Comparison of ENCODE assay signal across 22 mouse cellular contexts in genomic region chr2:13039785-13040184, GRCm38 (mm10). TPM values are rescaled to one million over a fixed set of nuclear protein-coding genes. Genes with fewer than 3 reads are reported as not detected.
DNase-seq lines count a peak whose midpoint lies in the region; ATAC-seq and TF ChIP-seq lines count a peak whose summit lies in the region.
"Had no signal": no experiment of that assay in that cellular context is flagged by ENCODE, and none has a peak within 500 bp of the region (broad histone marks: within the 10 kb centered on the region; RNA-seq: fewer than 3 reads in every experiment).

No protein-coding gene starts in this region.

- no peak overlapping the region for H3K4me3 ChIP-seq in ES-Bruce4 (ENCODE audit: low read depth, low read length)
- no peak overlapping the region for H3K4me3 ChIP-seq in stomach, postnatal 0 days (ENCODE audit: low read depth, low read length)
- H3K4me3 ChIP-seq: embryonic facial prominence, embryonic 10.5 days; gastrocnemius, adult 2 months; heart, embryonic 12.5 days; hindbrain, embryonic 10.5 days had no signal

- TF ChIP-seq EP300 in ES-Bruce4 (IDR thresholded peaks at IDR 0.05; ENCODE audit: insufficient read depth, low read depth, low read length), result no peak
- TF ChIP-seq EP300 in stomach, postnatal 0 days (optimal IDR thresholded peaks at IDR 0.05), result no peak

- DNase-seq in CD4-positive, CD25-positive, alpha-beta regulatory T cell, adult 2 months (ENCODE audit: low read depth, low spot score), result peak; percentile 47
- DNase-seq in 416B (ENCODE audit: low read depth), result peak; percentile 7
- peak; percentile 15 for DNase-seq in induced T-regulatory cell, adult 2 months (ENCODE audit: low read depth)
- DNase-seq in right cerebral cortex, adult 2 months (ENCODE audit: low spot score in 2 of 2), result no peak
- DNase-seq in stomach, postnatal 0 days (ENCODE audit: low spot score), result no peak
- DNase-seq: adrenal gland, postnatal 25 days; cerebellum, adult 2 months; cerebellum, postnatal 10 days; gastrocnemius, adult 2 months; gastrocnemius, postnatal 36 days had no signal

- no peak for TF ChIP-seq POLR2A in ES-Bruce4 (IDR thresholded peaks at IDR 0.05; ENCODE audit: insufficient read depth, low read length)

- no peak for ATAC-seq in CD4-positive, CD25-positive, alpha-beta regulatory T cell, adult 4 months
- ATAC-seq in stomach, postnatal 0 days (ENCODE audit: low FRiP score, low TSS enrichment), result no peak
- no peak for ATAC-seq in granulocyte monocyte progenitor cell, adult 5-6 weeks (replicated peaks; ENCODE audit: poor library complexity, severe bottlenecking)
- ATAC-seq: activated CD4-positive, CD25-positive, alpha-beta regulatory T cell, adult 4 months; forebrain, embryonic 14.5 days; intestine, embryonic 16.5 days had no signal

- H3K27ac ChIP-seq in ES-Bruce4 (ENCODE audit: insufficient read depth, low read length), result no peak overlapping the region
- no peak overlapping the region for H3K27ac ChIP-seq in stomach, postnatal 0 days (replicated peaks)
- H3K27ac ChIP-seq: embryonic facial prominence, embryonic 10.5 days; gastrocnemius, adult 2 months; hindbrain, embryonic 10.5 days; hindbrain, embryonic 14.5 days had no signal

- WGBS in stomach, postnatal 0 days, result 89% methylated on average over 4 of the region's 4 CpGs

- H3K9me3 ChIP-seq in ES-Bruce4 (replicated peaks; ENCODE audit: control insufficient read depth, insufficient read depth, low read length, poor library complexity, severe bottlenecking), result no peaks in the 10 kb centered on the region
- H3K9me3 ChIP-seq in stomach, postnatal 0 days (ENCODE audit: control insufficient read depth, low read length), result no peaks in the 10 kb centered on the region
- H3K9me3 ChIP-seq: embryonic facial prominence, embryonic 10.5 days; G1E; heart, embryonic 12.5 days; hindbrain, embryonic 10.5 days had no signal

- peak; percentile 43 for TF ChIP-seq CTCF in ES-Bruce4 (IDR thresholded peaks at IDR 0.05; ENCODE audit: low read depth, low read length)
- TF ChIP-seq CTCF in stomach, postnatal 0 days (IDR thresholded peaks at IDR 0.05; ENCODE audit: low read depth), result no peak

- H3K4me1 ChIP-seq in ES-Bruce4 (ENCODE audit: control insufficient read depth, insufficient read depth, low read length), result no peaks in the 10 kb centered on the region
- H3K4me1 ChIP-seq in stomach, postnatal 0 days (replicated peaks; ENCODE audit: control insufficient read depth, insufficient read depth), result no peaks in the 10 kb centered on the region
- H3K4me1 ChIP-seq: embryonic facial prominence, embryonic 10.5 days; heart, embryonic 12.5 days; hindbrain, embryonic 10.5 days had no signal

- H3K9ac ChIP-seq in ES-Bruce4 (ENCODE audit: low read depth, poor library complexity, severe bottlenecking), result no peak overlapping the region
- H3K9ac ChIP-seq in stomach, postnatal 0 days (ENCODE audit: low read length), result no peak overlapping the region
- H3K9ac ChIP-seq: heart, embryonic 12.5 days; hindbrain, embryonic 14.5 days had no signal

- H3K36me3 ChIP-seq in ES-Bruce4 (ENCODE audit: control insufficient read depth, insufficient read depth, low read length, poor library complexity, severe bottlenecking), result no peaks in the 10 kb centered on the region
- no peaks in the 10 kb centered on the region for H3K36me3 ChIP-seq in stomach, postnatal 0 days (ENCODE audit: control insufficient read depth, insufficient read depth, low read length)
- H3K36me3 ChIP-seq: embryonic facial prominence, embryonic 10.5 days; G1E; heart, embryonic 12.5 days; hindbrain, embryonic 10.5 days had no signal

- no peaks in the 10 kb centered on the region for H3K27me3 ChIP-seq in ES-Bruce4 (ENCODE audit: control insufficient read depth, insufficient read depth, low read length, poor library complexity, severe bottlenecking)
- no peaks in the 10 kb centered on the region for H3K27me3 ChIP-seq in stomach, postnatal 0 days (ENCODE audit: control insufficient read depth, insufficient read depth, low read length)
- H3K27me3 ChIP-seq: heart, embryonic 12.5 days had no signal

- no peak overlapping the region for H3K4me2 ChIP-seq in stomach, postnatal 0 days (replicated peaks; ENCODE audit: low read depth)
- H3K4me2 ChIP-seq: heart, embryonic 12.5 days; hindbrain, embryonic 14.5 days had no signal

RNA-seq across cellular contexts. Expression of gene C1ql3, which starts 28.2 kb away (rescaled TPM):
- polyA plus RNA-seq in CD4-positive, CD25-positive, alpha-beta regulatory T cell, adult 4 months (2017; shearing (Covaris generic)), result not detected
- polyA plus RNA-seq in ES-Bruce4 (2011; ENCODE audit: insufficient read depth, insufficient read length, low read depth, missing spikeins), result not detected in 2 replicates
- polyA plus RNA-seq in stomach, postnatal 0 days (2015; fragmentation: Nextera tagmentation; extraction: Ambion mirVana), result 0.19 and 0.24 TPM in 2 replicates
- total RNA-seq in granulocyte monocyte progenitor cell, adult 5-6 weeks (2014; fragmentation: Nextera tagmentation), result not detected in 2 replicates
- not detected in 2 replicates for total RNA-seq in granulocyte monocyte progenitor cell, adult 5-6 weeks (2017)
- total RNA-seq: adrenal gland, adult 18-20 months; adrenal gland, postnatal 25 days had no signal
- polyA plus RNA-seq: activated CD4-positive, CD25-positive, alpha-beta regulatory T cell, adult 4 months; G1E had no signal

Comparison
In these comparisons a context has a peak if more than half of its experiments do, and no peak if none do; other contexts are left out.
1. DNase-seq: peak in CD4-positive, CD25-positive, alpha-beta regulatory T cell, adult 2 months (single experiment), 416B (single experiment) and induced T-regulatory cell, adult 2 months (single experiment); none in right cerebral cortex, adult 2 months (0 of 2) and stomach, postnatal 0 days (single experiment).